15 mouse cellular contexts compared by ENCODE assay signal in genomic region chr8:116842678-116843077, GRCm38 (mm10).
"Had no signal": no experiment of that assay in that cellular context is flagged by ENCODE, and none has a peak within 500 bp of the region (broad histone marks: within the 10 kb centered on the region; RNA-seq: fewer than 3 reads in every experiment).

No protein-coding gene starts in this region.

- H3K4me1 ChIP-seq: limb, embryonic 12.5 days; liver, embryonic 13.5 days; lung, embryonic 15.5 days; midbrain, embryonic 12.5 days; neural tube, embryonic 13.5 days; stomach, embryonic 15.5 days had no signal

- DNase-seq: kidney, postnatal 25 days; liver; liver, embryonic 13.5 days; liver, postnatal 0 days; lung, postnatal 14 days; retina, postnatal 1 day; thymus, adult 2 months; thymus, postnatal 25 days had no signal

- H3K9me3 ChIP-seq: liver, embryonic 13.5 days; lung, embryonic 15.5 days; midbrain, embryonic 12.5 days; neural tube, embryonic 13.5 days; stomach, embryonic 15.5 days had no signal

- H3K9ac ChIP-seq: limb, embryonic 12.5 days; liver, embryonic 13.5 days; liver, postnatal 0 days; lung, embryonic 15.5 days; midbrain, embryonic 12.5 days; neural tube, embryonic 13.5 days; stomach, embryonic 15.5 days had no signal

- H3K4me2 ChIP-seq: limb, embryonic 12.5 days; liver, embryonic 13.5 days; lung, embryonic 15.5 days; midbrain, embryonic 12.5 days; neural tube, embryonic 13.5 days; stomach, embryonic 15.5 days had no signal

- ATAC-seq: liver, postnatal 0 days; midbrain, embryonic 16.5 days had no signal

- H3K36me3 ChIP-seq: limb, embryonic 12.5 days; liver, embryonic 13.5 days; lung, embryonic 15.5 days; midbrain, embryonic 12.5 days; neural tube, embryonic 13.5 days; stomach, embryonic 15.5 days had no signal

- H3K27me3 ChIP-seq: limb, embryonic 12.5 days; liver, embryonic 13.5 days; lung, embryonic 15.5 days; neural tube, embryonic 13.5 days; stomach, embryonic 15.5 days had no signal

- H3K4me3 ChIP-seq: layer of hippocampus, adult 2 months; limb, embryonic 12.5 days; liver, embryonic 13.5 days; lung, embryonic 15.5 days; midbrain, embryonic 12.5 days; neural tube, embryonic 13.5 days; stomach, embryonic 15.5 days had no signal

- H3K27ac ChIP-seq: layer of hippocampus, adult 2 months; limb, embryonic 12.5 days; liver, embryonic 13.5 days; lung, embryonic 15.5 days; midbrain, embryonic 12.5 days; neural tube, embryonic 13.5 days; stomach, embryonic 15.5 days had no signal
